Mouse (Mus musculus): ENCODE measurements at regions not wholly inside any gene's neighbourhood (a gene's known extent, or its start where the extent isn't known, plus 50 kb on each side); places are given as distances from the start of the nearest gene placed in this dataset.

- ATAC-seq (replicated peaks; ENCODE audit: low FRiP score, poor library complexity, severe bottlenecking), result no peak
Measured at GRCm38 (mm10) chr11:57958233-57958632, 50.6 kb upstream of the Larp1 start.

- ATAC-seq (replicated peaks; ENCODE audit: low FRiP score, poor library complexity, severe bottlenecking), result no peak
Measured at GRCm38 (mm10) chr11:57956909-57957308, 52.0 kb upstream of the Larp1 start.

GRCm38 (mm10) chr11:57956076-57956475 is 52.8 kb upstream of the Larp1 start:
- ATAC-seq (replicated peaks; ENCODE audit: low FRiP score, poor library complexity, severe bottlenecking), result no peak

- no peak for ATAC-seq (replicated peaks; ENCODE audit: low FRiP score, poor library complexity, severe bottlenecking)
Measured at GRCm38 (mm10) chr11:57955476-57955875, 53.4 kb upstream of the Larp1 start.

- ATAC-seq (replicated peaks; ENCODE audit: low FRiP score, poor library complexity, severe bottlenecking), result peak; percentile 70
Measured at GRCm38 (mm10) chr11:57954510-57955184, 54.2 kb upstream of the Larp1 start.

- ATAC-seq (replicated peaks; ENCODE audit: low FRiP score, poor library complexity, severe bottlenecking), result no peak
Measured at GRCm38 (mm10) chr11:57953694-57954093, 55.2 kb upstream of the Larp1 start.

- ATAC-seq (replicated peaks; ENCODE audit: low FRiP score, poor library complexity, severe bottlenecking), result peak; percentile 62; the same call in 1 of the 2 replicates
Measured at GRCm38 (mm10) chr11:57952619-57953018, 56.2 kb upstream of the Larp1 start.

DNA sequence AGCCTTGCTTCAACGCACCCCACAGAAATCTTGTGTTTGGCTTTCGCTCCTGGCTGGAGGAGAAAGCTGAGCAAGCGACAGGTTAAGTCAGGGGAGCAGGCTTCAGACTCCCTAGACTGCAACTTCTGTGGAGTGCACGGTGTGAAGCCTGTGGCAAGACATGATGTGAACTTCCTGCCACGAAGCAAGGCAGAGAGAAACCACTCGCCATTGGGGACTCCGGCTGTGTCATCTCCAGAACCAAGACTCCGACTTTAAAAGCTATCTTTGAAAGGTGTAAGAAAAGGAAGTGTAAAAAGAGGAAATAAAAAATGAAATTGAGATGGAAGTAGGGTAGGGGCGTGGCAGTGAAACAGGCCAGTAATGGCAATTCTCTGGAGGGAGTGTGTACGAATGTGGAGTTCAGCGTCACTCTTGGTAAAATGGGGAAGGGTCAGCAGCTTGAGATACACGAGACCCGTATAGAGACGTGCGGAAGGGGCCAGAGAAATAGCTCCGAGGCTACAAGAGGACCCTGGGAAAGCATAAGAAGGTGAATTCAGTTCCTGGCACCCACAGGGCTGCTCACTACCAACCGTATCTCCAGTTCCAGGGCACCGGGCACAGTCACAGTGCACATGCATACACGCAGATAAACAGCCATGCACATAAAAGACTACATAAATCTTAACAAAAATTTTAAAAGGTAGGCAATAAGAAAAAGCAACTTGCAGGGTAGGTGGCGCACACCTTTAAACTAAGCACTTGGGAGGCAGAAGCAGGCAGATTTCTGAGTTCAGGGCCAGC is 57.1 kb upstream of the Larp1 start:
- ATAC-seq (replicated peaks; ENCODE audit: low FRiP score, poor library complexity, severe bottlenecking), result 0 out of 2 replicates have a peak, but pooled peaks have one; percentile 36

DNA sequence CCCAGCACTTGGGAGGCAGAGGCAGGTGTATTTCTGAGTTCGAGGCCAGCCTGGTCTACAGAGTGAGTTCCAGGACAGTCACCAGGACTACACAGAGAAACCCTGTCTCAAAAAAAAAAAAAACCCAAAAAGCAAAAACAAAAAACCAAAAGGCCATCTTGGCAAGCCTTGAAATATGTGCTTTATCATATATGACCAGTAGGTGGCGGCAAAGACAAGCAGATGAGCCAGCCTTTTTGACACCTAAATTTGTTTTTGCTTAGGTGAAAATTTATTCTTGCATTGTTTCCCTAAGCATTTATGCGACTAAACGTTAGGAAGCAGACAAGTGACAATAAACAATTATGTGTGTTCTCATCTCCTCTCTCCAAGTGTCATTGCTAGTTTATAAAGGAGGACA is 57.9 kb upstream of the Larp1 start:
- 0 out of 2 replicates have a peak, but pooled peaks have one; percentile 53 for ATAC-seq (replicated peaks; ENCODE audit: low FRiP score, poor library complexity, severe bottlenecking)

GRCm38 (mm10) chr11:57949067-57949466 is 59.8 kb upstream of the Larp1 start:
- ATAC-seq (replicated peaks; ENCODE audit: low FRiP score, poor library complexity, severe bottlenecking), result no peak

GRCm38 (mm10) chr11:57947347-57947746 is 61.5 kb upstream of the Larp1 start:
- no peak for ATAC-seq (replicated peaks; ENCODE audit: low FRiP score, poor library complexity, severe bottlenecking)

DNA sequence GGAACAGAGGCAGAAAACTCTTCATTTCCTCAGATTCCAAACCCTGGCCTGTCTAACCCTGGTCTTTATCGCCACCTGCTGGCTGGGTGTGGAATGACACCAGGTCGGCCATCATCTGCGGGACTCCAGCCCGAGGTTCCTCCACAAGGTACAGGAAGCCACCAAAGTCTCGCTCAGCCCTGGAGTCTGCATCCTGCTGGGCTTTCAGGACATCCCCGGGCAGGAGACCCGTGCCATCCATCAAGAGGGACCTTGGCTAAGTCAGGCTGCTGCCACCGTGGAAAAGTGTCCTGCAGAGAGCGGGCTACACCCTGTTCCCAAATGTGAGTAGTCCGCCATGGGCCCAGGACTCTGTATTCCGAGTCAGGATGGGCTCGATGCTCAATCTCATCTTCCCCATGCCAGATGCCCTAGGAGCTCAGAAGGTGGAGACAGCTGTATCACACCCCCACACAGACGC is 74.4 kb upstream of the Larp1 start:
- ATAC-seq (replicated peaks; ENCODE audit: low FRiP score, poor library complexity, severe bottlenecking), result peak; percentile 71

DNA sequence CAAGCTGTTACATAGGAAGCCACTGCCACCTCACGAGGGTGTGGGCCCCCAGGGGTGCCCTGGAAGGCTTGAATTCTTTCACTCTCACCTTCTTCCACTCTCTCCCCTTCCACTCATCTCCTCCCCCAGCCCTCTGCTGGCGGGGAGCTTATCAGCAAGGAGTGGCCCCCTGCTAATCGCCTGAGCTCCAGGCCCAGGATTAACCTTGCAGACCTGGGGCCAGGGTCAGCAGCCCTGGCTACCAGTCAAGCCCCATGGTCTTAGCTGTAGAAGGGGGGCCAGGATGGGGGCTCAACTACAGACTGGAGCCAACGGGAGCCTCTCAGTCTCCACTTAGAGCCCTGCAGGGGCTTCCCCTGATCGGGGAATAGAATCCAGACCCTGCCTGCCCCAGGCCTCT is 75.8 kb upstream of the Larp1 start:
- no peak for ATAC-seq (replicated peaks; ENCODE audit: low FRiP score, poor library complexity, severe bottlenecking)

GRCm38 (mm10) chr11:57929506-57929905 is 79.4 kb upstream of the Larp1 start:
- no peak for ATAC-seq (replicated peaks; ENCODE audit: low FRiP score, poor library complexity, severe bottlenecking)

DNA sequence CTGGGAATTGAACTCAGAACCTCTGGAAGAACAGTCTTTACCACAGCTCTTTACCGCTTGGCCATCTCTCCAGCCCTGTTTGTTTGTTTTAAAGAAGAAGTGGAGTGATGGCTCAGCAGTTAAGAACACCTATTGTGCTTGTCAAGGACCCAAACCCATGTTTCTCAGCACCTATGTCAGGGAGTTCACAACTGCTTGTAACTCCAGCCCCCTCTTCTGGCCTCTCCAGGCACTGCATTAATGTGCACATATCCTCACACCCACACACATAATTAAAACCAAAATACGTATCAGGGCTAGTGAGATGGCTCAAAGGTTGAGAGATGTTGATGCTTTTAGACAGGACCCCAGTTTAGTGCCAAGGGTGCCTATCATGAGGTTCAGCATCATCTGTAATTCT is 87.6 kb upstream of the Hand1 start:
- ATAC-seq (replicated peaks; ENCODE audit: low FRiP score, poor library complexity, severe bottlenecking), result no peak

GRCm38 (mm10) chr11:57918447-57919059 is 85.9 kb upstream of the Hand1 start:
- no peak for ATAC-seq (replicated peaks; ENCODE audit: low FRiP score, poor library complexity, severe bottlenecking)

GRCm38 (mm10) chr11:57917974-57918373 is 85.4 kb upstream of the Hand1 start:
- ATAC-seq (replicated peaks; ENCODE audit: low FRiP score, poor library complexity, severe bottlenecking), result no peak

- ATAC-seq (replicated peaks; ENCODE audit: low FRiP score, poor library complexity, severe bottlenecking), result no peak
Measured at GRCm38 (mm10) chr11:57916016-57916415, 83.4 kb upstream of the Hand1 start.

- ATAC-seq (replicated peaks; ENCODE audit: low FRiP score, poor library complexity, severe bottlenecking), result no peak
Measured at GRCm38 (mm10) chr11:57913801-57914560, 81.4 kb upstream of the Hand1 start.
